Mouse (Mus musculus) forebrain, embryonic 14.5 days (tissue): ENCODE measurements around the gene Mepce. TPM values are rescaled to one million over a fixed set of nuclear protein-coding genes. Genes with fewer than 3 reads are reported as not detected.

ENCODE experiments used
- ATAC-seq: fragments of 200-750 bp; cut with Nextera tagmentation; 2 replicates; pipeline ENCODE4 v1.8.0; 2017; ENCODE audit warnings: mild to moderate bottlenecking, moderate library complexity
- DNase-seq: peaks from one replicate; pipeline ENCODE4 v3.0.0-alpha.2; 2015; ENCODE audit warnings: low spot score
- H3K27ac ChIP-seq: fragments of 300-500 bp; sonication (generic); 2 replicates; pipeline ENCODE4 v1.5.1; 2014; ENCODE audit warnings: low read depth, mild to moderate bottlenecking, control low read depth, low read length, moderate library complexity
- H3K27me3 ChIP-seq: fragments of 300-500 bp; sonication (generic); replicated peaks from 2 replicates; pipeline ENCODE4 v1.6.1; 2014; ENCODE audit warnings: low read length, control low read depth, mixed read lengths; ENCODE audit not compliant: control insufficient read depth, insufficient read depth
- H3K36me3 ChIP-seq: fragments of 300-500 bp; sonication (generic); 2 replicates; pipeline ENCODE4 v1.6.1; 2014; ENCODE audit warnings: low read length, control low read depth; ENCODE audit not compliant: control insufficient read depth, insufficient read depth
- H3K4me1 ChIP-seq: fragments of 300-500 bp; sonication (generic); 2 replicates; pipeline ENCODE4 v1.6.1; 2014; ENCODE audit warnings: antibody characterized with exemption, low read length, control low read depth; ENCODE audit not compliant: control insufficient read depth, insufficient read depth
- H3K4me2 ChIP-seq: fragments of 300-500 bp; sonication (generic); 2 replicates; pipeline ENCODE4 v1.6.1; 2014; ENCODE audit warnings: mild to moderate bottlenecking, control low read depth, low read length
- H3K4me3 ChIP-seq: fragments of 300-500 bp; sonication (generic); 2 replicates; pipeline ENCODE4 v1.5.1; 2014; ENCODE audit warnings: low read depth, low read length, control low read depth
- H3K9ac ChIP-seq: fragments of 300-500 bp; sonication (generic); 2 replicates; pipeline ENCODE4 v1.6.1; 2014; ENCODE audit warnings: mild to moderate bottlenecking, low read length, control low read depth, moderate library complexity
- H3K9me3 ChIP-seq: fragments of 300-500 bp; sonication (generic); replicated peaks from 2 replicates; pipeline ENCODE4 v1.6.1; 2016; ENCODE audit warnings: low read length, control low read depth, mixed read lengths; ENCODE audit not compliant: control insufficient read depth
- WGBS: fragments of 180-500 bp; shearing (Covaris S2); extraction: QIAGEN DNeasy Blood & Tissue Kit; methylation state at CpG from one replicate; pipeline ENCODE4 v1.1.7; 2014; 5-methylcytosine and 5-hydroxymethylcytosine counted together
- polyA plus RNA-seq: library from polyadenylated mRNA; unstranded; fragments of >200 nt; fragmentation: Nextera tagmentation; extraction: Ambion mirVana; gene quantifications from 2 replicates; pipeline ENCODE4 v1.2.1, GENCODE M21; 2014

The Mepce gene
- polyA plus RNA-seq, 1 experiment from 2014 or later = 13.2 TPM

DNA sequence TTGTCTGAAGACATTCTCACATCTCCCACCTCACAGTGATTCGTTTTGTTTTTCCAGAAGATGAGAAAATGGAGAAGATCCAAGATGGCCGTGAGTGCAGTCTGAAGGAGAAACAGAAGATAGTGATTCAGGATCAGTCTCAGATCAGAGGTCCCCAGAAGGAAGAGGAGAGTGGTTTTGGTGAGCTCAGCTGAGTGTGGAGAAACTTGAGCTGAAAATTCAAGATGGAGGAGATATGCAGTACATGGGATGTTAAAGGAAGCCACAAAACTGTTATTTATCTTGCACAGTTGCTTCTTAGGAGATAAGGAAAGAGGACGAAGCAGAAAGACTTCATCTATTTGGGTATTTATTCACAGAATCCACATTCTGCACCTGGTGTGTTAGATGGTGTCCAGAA, 13.5 kb upstream of the Mepce start:
- H3K9ac ChIP-seq = no peak overlapping the region
- no peaks in the 10 kb centered on the region for H3K4me1 ChIP-seq
- DNase-seq (no peak), ATAC-seq (no peak)
- WGBS = 85% methylated on average over 3 of the region's 3 CpGs
- H3K27me3 ChIP-seq = no peaks in the 10 kb centered on the region
- H3K36me3 ChIP-seq = no peaks in the 10 kb centered on the region
- no peak overlapping the region for H3K4me2 ChIP-seq
- no peaks in the 10 kb centered on the region for H3K9me3 ChIP-seq
- no peak overlapping the region for H3K27ac ChIP-seq
- no peak overlapping the region for H3K4me3 ChIP-seq

DNA sequence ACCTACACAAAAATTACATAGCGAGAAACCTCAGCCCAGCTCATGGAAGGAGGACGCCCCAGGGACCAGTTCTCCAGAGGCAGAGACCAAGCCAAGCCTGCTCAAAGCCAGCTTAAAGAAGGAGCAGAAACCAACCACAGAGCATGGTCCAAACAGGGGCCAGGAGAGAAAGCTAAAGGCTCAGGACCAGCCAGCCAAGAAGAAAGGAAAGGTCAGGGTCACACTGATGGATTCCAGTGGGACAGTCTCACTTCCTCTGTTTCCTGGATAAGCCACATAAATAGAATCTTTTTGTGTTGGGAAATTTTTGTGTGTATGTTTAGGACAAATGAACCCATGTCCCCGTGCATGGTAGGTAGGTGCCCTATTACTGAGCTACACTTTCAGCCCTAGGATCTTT, 9.2 kb upstream of the Mepce start:
- 90% methylated on average over 3 of the region's 3 CpGs for WGBS
- no peaks in the 10 kb centered on the region for H3K9me3 ChIP-seq
- DNase-seq = no peak
- no peaks in the 10 kb centered on the region for H3K36me3 ChIP-seq
- H3K4me1 ChIP-seq = no peaks in the 10 kb centered on the region
- no peak overlapping the region for H3K9ac ChIP-seq
- H3K27me3 ChIP-seq = no peaks in the 10 kb centered on the region
- no peak overlapping the region for H3K4me3 ChIP-seq
- no peak overlapping the region for H3K4me2 ChIP-seq
- no peak overlapping the region for H3K27ac ChIP-seq
- ATAC-seq = no peak

DNA sequence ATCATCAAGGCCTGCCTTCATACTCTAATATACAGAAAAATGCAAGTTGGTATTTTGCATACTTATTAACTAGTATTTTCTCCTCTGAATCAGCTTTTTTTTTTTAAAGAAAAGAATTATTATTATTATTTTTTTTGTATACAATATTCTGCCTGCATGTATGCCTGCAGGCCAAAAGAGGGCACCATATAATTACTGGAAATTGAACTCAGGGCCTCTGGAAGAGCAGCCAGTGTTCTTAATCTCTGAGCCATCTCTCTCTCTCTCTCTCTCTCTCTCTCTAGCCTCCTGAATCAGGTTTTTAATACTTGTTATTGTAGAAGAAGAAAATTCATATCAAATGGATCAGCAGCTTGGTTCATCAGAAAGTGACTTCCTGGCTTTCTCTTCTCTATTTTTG, 4.1 kb upstream of the Mepce start:
- Histone ChIP-seq H3K4me2 (no peak overlapping the region), H3K36me3 (no peaks in the 10 kb centered on the region), H3K4me1 (no peaks in the 10 kb centered on the region), H3K4me3 (no peak overlapping the region), H3K9ac (no peak overlapping the region), H3K27ac (no peak overlapping the region), H3K9me3 (no peaks in the 10 kb centered on the region), H3K27me3 (no peaks in the 10 kb centered on the region)
- no peak for ATAC-seq
- DNase-seq = peak; percentile 21

GRCm38 (mm10) chr5:137788946-137789531, 1.6 kb upstream of the Mepce start:
- 94% methylated on average over 2 of the region's 2 CpGs for WGBS
- Histone ChIP-seq H3K4me2 (no peak overlapping the region), H3K4me1 (peaks cover 12% of the 10 kb centered on the region), H3K27ac (no peak overlapping the region), H3K4me3 (no peak overlapping the region), H3K9me3 (no peaks in the 10 kb centered on the region), H3K27me3 (no peaks in the 10 kb centered on the region), H3K36me3 (peaks cover 7% of the 10 kb centered on the region), H3K9ac (no peak overlapping the region)
- DNase-seq (no peak), ATAC-seq (no peak)

- Histone ChIP-seq H3K9me3 (no peaks in the 10 kb centered on the region), H3K27me3 (no peaks in the 10 kb centered on the region), H3K27ac (no peak overlapping the region), H3K4me3 (peak overlapping the region; percentile 89), H3K4me1 (peaks cover 21% of the 10 kb centered on the region), H3K9ac (0 out of 2 replicates have a peak overlapping the region, but pooled peaks have one; percentile 21), H3K36me3 (peaks cover 14% of the 10 kb centered on the region), H3K4me2 (peak overlapping the region; percentile 94)
- ATAC-seq (no peak), DNase-seq (no peak)
- WGBS = 77% methylated on average over 24 of the region's 24 CpGs
Observed at GRCm38 (mm10) chr5:137788171-137788570, 716 bp upstream of the Mepce start.

DNA sequence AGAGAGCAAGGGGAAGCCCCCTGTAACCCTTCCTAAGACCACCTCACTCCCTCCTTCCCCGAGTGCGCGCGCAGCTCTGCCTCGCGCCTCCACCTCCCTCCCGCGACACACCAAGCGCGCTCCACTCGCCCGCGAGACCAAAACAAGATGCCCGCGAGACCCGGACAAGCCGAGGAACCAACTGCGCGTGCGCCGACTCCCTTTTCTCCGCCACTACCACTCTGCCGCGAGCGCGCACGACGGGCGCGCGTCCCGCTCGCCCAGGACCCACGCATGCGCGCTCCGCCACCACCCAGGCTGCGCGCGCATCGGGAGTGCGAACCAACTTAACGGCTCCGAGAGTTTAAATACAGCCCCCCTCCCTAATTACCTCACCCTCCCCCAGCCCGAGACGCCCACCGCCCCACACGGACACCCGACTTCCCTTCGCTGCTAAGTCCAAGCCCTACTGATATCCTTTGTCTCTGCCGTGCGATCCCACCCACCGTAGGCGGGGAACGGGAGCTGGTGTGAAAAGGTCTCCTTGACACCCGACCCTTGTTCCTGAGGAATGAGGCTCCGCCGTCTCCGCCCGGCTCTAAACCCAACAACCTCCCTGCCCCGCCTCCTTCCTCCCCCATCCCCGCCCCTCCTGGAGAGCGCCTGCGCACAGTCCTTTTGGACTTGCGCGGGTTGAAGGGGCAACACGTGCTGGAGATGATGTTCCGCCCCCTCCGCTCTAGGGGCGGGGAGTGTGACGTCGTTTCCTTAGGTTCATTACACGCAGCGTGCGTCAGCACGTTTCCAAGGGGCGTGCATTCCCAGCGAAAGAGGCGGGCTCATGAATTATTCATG, 1.1 kb downstream of the Mepce start:
- Histone ChIP-seq H3K27me3 (no peaks in the 10 kb centered on the region), H3K9ac (peak overlapping the region; percentile 93), H3K4me2 (peak overlapping the region; percentile 94), H3K4me1 (peaks cover 26% of the 10 kb centered on the region), H3K4me3 (peak overlapping the region; percentile 89), H3K9me3 (no peaks in the 10 kb centered on the region), H3K36me3 (peaks cover 32% of the 10 kb centered on the region), H3K27ac (peak overlapping the region; percentile 98)
- WGBS = under 1% methylated on average over 63 of the region's 79 CpGs
- ATAC-seq (peak; percentile 81), DNase-seq (peak; percentile 100)

- H3K36me3 ChIP-seq = peaks cover 41% of the 10 kb centered on the region
- peak overlapping the region; percentile 94 for H3K4me2 ChIP-seq
- no peaks in the 10 kb centered on the region for H3K9me3 ChIP-seq
- 6% methylated on average over 56 of the region's 62 CpGs for WGBS
- peak overlapping the region; percentile 93 for H3K9ac ChIP-seq
- DNase-seq (peak; percentile 52), ATAC-seq (peak; percentile 25)
- peaks cover 29% of the 10 kb centered on the region for H3K4me1 ChIP-seq
- peak overlapping the region; percentile 89 for H3K4me3 ChIP-seq
- no peaks in the 10 kb centered on the region for H3K27me3 ChIP-seq
- H3K27ac ChIP-seq = peak overlapping the region; percentile 98
Observed at GRCm38 (mm10) chr5:137785164-137786031, 2.1 kb downstream of the Mepce start.

DNA sequence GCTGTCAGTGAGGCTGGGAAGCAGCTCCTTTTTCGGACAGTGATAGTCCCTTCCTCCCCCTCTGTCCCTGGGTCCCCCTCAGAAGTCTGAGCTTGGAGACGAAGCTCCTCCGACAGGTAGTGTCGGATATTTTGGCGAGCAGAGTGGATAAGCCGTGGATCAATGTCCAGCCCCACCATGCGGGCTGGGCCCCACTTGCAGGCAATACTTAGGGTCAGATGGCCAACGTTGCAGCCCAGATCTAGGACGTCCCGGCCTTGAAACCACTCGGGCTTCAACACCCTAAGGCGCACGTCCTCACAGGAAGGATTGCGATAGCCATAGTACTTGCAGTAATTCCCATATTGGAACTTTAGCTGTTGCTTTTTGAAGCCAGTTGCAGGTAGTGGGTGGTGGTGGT, 2.9 kb downstream of the Mepce start:
- Histone ChIP-seq H3K4me3 (peak overlapping the region; percentile 89), H3K9ac (peak overlapping the region; percentile 93), H3K4me1 (peaks cover 37% of the 10 kb centered on the region), H3K36me3 (peaks cover 46% of the 10 kb centered on the region), H3K27ac (no peak overlapping the region), H3K27me3 (no peaks in the 10 kb centered on the region), H3K4me2 (peak overlapping the region; percentile 94), H3K9me3 (no peaks in the 10 kb centered on the region)
- WGBS = 86% methylated on average over 14 of the region's 14 CpGs
- DNase-seq (no peak), ATAC-seq (no peak)
